Mouse (Mus musculus): ENCODE results near the gene Atf5.

Gene Atf5

GRCm38 (mm10) chr7:44772591-44773204, 43.8 kb downstream of the Atf5 start:
- in situ Hi-C loops (cut with MboI), result no loop called here

DNA sequence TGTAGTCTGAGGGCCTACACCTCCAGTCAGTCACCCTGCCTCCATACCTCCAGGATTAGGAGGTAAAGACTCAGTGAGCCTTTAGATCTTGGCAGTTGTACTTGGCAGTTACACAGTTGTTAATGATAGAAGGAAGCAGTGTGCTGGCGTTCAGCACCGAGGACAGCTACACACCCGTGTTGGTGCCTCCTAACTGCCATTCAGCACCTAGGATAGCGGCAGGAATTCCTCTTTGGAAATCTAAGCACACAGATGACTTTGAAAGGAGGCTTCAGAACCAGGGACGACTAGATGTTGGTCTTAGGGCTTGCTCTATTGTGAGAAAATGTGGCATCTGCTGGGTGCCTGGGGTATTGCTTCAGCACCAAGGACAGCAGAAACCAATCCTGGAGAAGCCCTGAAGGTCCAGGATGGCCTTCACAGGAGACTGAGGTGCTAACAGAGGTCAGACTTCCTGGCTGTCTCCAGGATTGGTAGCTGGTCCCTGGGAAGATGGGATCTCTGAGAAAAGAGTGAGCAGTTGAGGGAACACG, 46.3 kb downstream of the Atf5 start:
- in situ Hi-C loops (cut with MboI), result no loop called here

- in situ Hi-C loops (cut with MboI), result no loop called here
Measured at GRCm38 (mm10) chr7:44768129-44768528, 48.3 kb downstream of the Atf5 start.

Measured in mature B cell (primary cell).